Mouse (Mus musculus): Measurements from ENCODE around the gene Srgn. TPM values are rescaled to one million over a fixed set of nuclear protein-coding genes. Genes with fewer than 3 reads are reported as not detected.

The Srgn gene
- total and polyA plus RNA-seq, 2 experiments from 2014 or later = 17.4 to 19.9 TPM

DNA sequence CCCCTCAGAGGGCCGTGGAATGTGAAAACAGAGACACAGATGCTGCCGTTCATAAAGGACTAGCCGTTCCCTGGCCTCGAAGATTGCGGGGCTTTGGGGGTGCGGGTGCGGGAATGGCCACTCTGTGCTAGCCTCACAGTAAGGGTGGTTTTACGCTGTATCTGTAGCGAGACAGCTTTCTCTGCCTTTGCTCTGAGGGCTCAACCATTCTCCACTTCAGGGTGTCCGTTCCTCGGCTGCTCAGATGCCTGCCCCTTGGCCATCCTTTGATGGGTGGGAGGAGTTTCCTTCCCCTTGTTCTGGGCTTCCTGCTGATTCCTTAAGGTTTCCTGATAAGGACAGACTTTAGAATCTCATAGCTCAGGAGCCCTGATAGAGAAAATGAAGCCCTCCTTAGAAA is 18.8 kb downstream of the Srgn start:
- no peak for TF ChIP-seq CTCF (IDR thresholded peaks at IDR 0.05; ENCODE audit: low read depth)
- Histone ChIP-seq H3K9ac (no peak overlapping the region), H3K4me2 (ENCODE audit: low read depth) (peak overlapping the region; percentile 37), H3K4me1 (ENCODE audit: insufficient read depth) (no peaks in the 10 kb centered on the region), H3K27ac (ENCODE audit: low read depth, low read length) (peak overlapping the region; percentile 29; the same call in 1 of the 2 replicates), H3K27me3 (ENCODE audit: insufficient read depth, low read length) (peaks cover 4% of the 10 kb centered on the region; the same call in 1 of the 2 replicates), H3K36me3 (ENCODE audit: insufficient read depth) (no peaks in the 10 kb centered on the region), H3K9me3 (ENCODE audit: low read length) (no peaks in the 10 kb centered on the region), H3K4me3 (ENCODE audit: low read depth, low read length) (peak overlapping the region; percentile 11)
- no peak for ATAC-seq
- 10% methylated on average over 11 of the region's 11 CpGs for WGBS
- DNase-seq = no peak

GRCm38 (mm10) chr10:62507591-62508308 is 19.5 kb downstream of the Srgn start:
- H3K4me3 ChIP-seq (ENCODE audit: low read depth, low read length) = peak overlapping the region; percentile 11
- no peak for TF ChIP-seq CTCF (IDR thresholded peaks at IDR 0.05; ENCODE audit: low read depth)
- no peaks in the 10 kb centered on the region for H3K4me1 ChIP-seq (ENCODE audit: insufficient read depth)
- H3K9me3 ChIP-seq (ENCODE audit: low read length) = no peaks in the 10 kb centered on the region
- H3K27me3 ChIP-seq (ENCODE audit: insufficient read depth, low read length) = peaks cover 4% of the 10 kb centered on the region; the same call in 1 of the 2 replicates
- H3K36me3 ChIP-seq (ENCODE audit: insufficient read depth) = no peaks in the 10 kb centered on the region
- peak; percentile 5 for DNase-seq
- no peak overlapping the region; the same call in 1 of the 2 replicates for H3K27ac ChIP-seq (ENCODE audit: low read depth, low read length)
- ATAC-seq = no peak
- no peak overlapping the region for H3K9ac ChIP-seq
- H3K4me2 ChIP-seq (ENCODE audit: low read depth) = peak overlapping the region; percentile 37
- 16% methylated on average over 18 of the region's 18 CpGs for WGBS

GRCm38 (mm10) chr10:62507071-62507470 is 20.2 kb downstream of the Srgn start:
- Histone ChIP-seq H3K4me3 (ENCODE audit: low read depth, low read length) (no peak overlapping the region), H3K36me3 (ENCODE audit: insufficient read depth) (no peaks in the 10 kb centered on the region), H3K9ac (no peak overlapping the region), H3K9me3 (ENCODE audit: low read length) (no peaks in the 10 kb centered on the region), H3K4me1 (ENCODE audit: insufficient read depth) (no peaks in the 10 kb centered on the region), H3K27ac (ENCODE audit: low read depth, low read length) (no peak overlapping the region), H3K4me2 (ENCODE audit: low read depth) (no peak overlapping the region), H3K27me3 (ENCODE audit: insufficient read depth, low read length) (peaks cover 4% of the 10 kb centered on the region; the same call in 1 of the 2 replicates)
- no peak for DNase-seq
- no peak for TF ChIP-seq CTCF (IDR thresholded peaks at IDR 0.05; ENCODE audit: low read depth)
- WGBS = 91% methylated on average over 4 of the region's 4 CpGs
- ATAC-seq = no peak

DNA sequence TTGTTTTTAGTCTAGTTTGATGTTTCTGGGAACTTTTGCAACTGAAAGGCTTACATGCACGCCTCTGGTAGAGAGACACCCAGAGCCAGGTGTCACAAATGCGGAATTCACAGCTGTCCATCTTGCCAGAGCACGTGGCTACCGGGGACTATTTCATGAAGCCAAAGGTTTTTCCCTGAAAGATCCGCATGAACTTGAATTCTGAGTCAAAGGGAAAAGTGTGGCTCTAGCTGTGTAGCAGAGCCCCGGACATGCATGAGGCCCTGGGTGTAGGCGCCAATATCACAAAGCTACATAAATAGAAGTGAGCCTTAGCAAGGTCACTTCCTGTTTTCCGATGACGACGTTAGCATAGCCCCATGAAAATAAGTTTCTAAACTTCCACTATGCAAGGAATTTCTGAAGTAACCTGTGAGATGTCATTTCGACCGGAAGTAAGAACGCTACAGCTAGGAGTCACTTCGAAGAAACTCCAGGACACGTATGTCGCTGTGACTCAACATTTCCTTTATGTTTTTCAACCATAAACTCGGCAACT is 21.2 kb downstream of the Srgn start:
- 86% methylated on average over 17 of the region's 17 CpGs for WGBS
- H3K4me1 ChIP-seq (ENCODE audit: insufficient read depth) = no peaks in the 10 kb centered on the region
- no peak overlapping the region for H3K9ac ChIP-seq
- TF ChIP-seq CTCF (IDR thresholded peaks at IDR 0.05; ENCODE audit: low read depth) = no peak
- H3K4me3 ChIP-seq (ENCODE audit: low read depth, low read length) = no peak overlapping the region
- H3K27me3 ChIP-seq (ENCODE audit: insufficient read depth, low read length) = peaks cover 4% of the 10 kb centered on the region; the same call in 1 of the 2 replicates
- no peak overlapping the region for H3K4me2 ChIP-seq (ENCODE audit: low read depth)
- no peak overlapping the region for H3K27ac ChIP-seq (ENCODE audit: low read depth, low read length)
- ATAC-seq = no peak
- DNase-seq = no peak
- no peaks in the 10 kb centered on the region for H3K36me3 ChIP-seq (ENCODE audit: insufficient read depth)
- H3K9me3 ChIP-seq (ENCODE audit: low read length) = no peaks in the 10 kb centered on the region

GRCm38 (mm10) chr10:62505224-62505983 is 21.8 kb downstream of the Srgn start:
- no peak overlapping the region for H3K9ac ChIP-seq
- no peak overlapping the region for H3K4me2 ChIP-seq (ENCODE audit: low read depth)
- H3K36me3 ChIP-seq (ENCODE audit: insufficient read depth) = no peaks in the 10 kb centered on the region
- H3K27ac ChIP-seq (ENCODE audit: low read depth, low read length) = no peak overlapping the region
- H3K27me3 ChIP-seq (ENCODE audit: insufficient read depth, low read length) = peaks cover 4% of the 10 kb centered on the region; the same call in 1 of the 2 replicates
- no peak overlapping the region for H3K4me3 ChIP-seq (ENCODE audit: low read depth, low read length)
- WGBS = 75% methylated on average over 9 of the region's 9 CpGs
- no peaks in the 10 kb centered on the region for H3K9me3 ChIP-seq (ENCODE audit: low read length)
- TF ChIP-seq CTCF (IDR thresholded peaks at IDR 0.05; ENCODE audit: low read depth) = no peak
- DNase-seq (no peak), ATAC-seq (no peak)
- no peaks in the 10 kb centered on the region for H3K4me1 ChIP-seq (ENCODE audit: insufficient read depth)

GRCm38 (mm10) chr10:62503836-62504628 is 23.2 kb downstream of the Srgn start:
- Histone ChIP-seq H3K9ac (no peak overlapping the region), H3K27ac (ENCODE audit: low read depth, low read length) (no peak overlapping the region), H3K4me2 (ENCODE audit: low read depth) (no peak overlapping the region), H3K4me3 (ENCODE audit: low read depth, low read length) (no peak overlapping the region), H3K4me1 (ENCODE audit: insufficient read depth) (no peaks in the 10 kb centered on the region), H3K36me3 (ENCODE audit: insufficient read depth) (no peaks in the 10 kb centered on the region), H3K27me3 (ENCODE audit: insufficient read depth, low read length) (0 out of 2 replicates have a peak, but pooled peaks cover 4% of the 10 kb centered on the region), H3K9me3 (ENCODE audit: low read length) (no peaks in the 10 kb centered on the region)
- ATAC-seq = no peak
- no peak for TF ChIP-seq CTCF (IDR thresholded peaks at IDR 0.05; ENCODE audit: low read depth)
- WGBS = 68% methylated on average over 12 of the region's 12 CpGs
- no peak for DNase-seq
